Mouse (Mus musculus): ENCODE data around the gene Slc2a6. TPM values are rescaled to one million over a fixed set of nuclear protein-coding genes. Genes with fewer than 3 reads are reported as not detected.

The Slc2a6 gene
- polyA plus RNA-seq, 1 experiment from 2014 or later = 0.51 TPM

DNA sequence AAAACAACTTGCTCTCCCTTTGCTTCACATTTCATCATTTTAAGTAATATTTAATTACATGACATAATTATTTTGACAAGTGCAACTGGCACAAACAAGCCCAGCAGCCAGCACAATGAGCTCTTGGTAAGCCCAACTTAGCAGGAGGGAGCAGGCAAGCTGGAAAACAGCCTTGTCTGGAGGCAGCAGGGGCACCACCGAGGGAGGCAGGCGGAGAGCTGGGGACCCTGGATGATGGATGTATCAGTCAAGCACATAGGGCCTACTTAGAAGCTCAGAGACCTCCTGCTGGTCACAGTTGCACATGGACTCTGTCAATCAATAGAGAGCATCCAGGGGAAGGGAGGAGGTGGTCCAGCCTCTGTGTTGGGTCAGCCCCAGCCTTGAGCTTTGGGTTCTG lies 40.2 kb upstream of the Slc2a6 start:
- ATAC-seq (replicated peaks; ENCODE audit: low FRiP score) (no peak), DNase-seq (ENCODE audit: low spot score) (no peak)
- WGBS = 39% methylated on average over 2 of the region's 2 CpGs
- Histone ChIP-seq H3K4me2 (no peak overlapping the region), H3K9me3 (ENCODE audit: control insufficient read depth, low read length) (no peaks in the 10 kb centered on the region), H3K27me3 (replicated peaks; ENCODE audit: control insufficient read depth, insufficient read depth, low read length) (peaks cover 3% of the 10 kb centered on the region), H3K36me3 (ENCODE audit: control insufficient read depth, insufficient read depth, low read length) (no peaks in the 10 kb centered on the region), H3K4me1 (replicated peaks; ENCODE audit: control insufficient read depth, insufficient read depth, low read length) (no peaks in the 10 kb centered on the region), H3K27ac (ENCODE audit: low read depth, low read length) (no peak overlapping the region), H3K9ac (ENCODE audit: low read depth, low read length) (no peak overlapping the region), H3K4me3 (ENCODE audit: low read depth, low read length) (no peak overlapping the region)

DNA sequence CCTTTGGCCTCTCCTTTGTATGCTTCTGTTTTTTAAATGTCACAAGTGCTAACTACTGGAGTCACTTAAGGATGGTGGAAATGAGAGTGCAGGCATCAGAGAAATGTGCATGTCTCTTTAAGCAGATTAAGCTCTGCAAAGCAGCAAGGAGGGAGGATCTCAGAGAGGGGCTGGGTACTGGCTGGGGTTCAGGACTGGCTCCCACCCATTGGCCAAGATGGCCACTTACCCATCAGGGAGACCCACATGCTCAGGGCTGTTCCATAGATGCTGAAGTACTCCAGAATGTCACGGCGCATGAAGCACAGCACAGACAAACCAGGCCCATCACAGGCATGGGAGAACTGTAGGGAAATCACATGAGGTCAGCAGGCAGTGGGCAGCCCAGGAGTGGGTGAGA lies 39.3 kb upstream of the Slc2a6 start:
- no peak for ATAC-seq (replicated peaks; ENCODE audit: low FRiP score)

DNA sequence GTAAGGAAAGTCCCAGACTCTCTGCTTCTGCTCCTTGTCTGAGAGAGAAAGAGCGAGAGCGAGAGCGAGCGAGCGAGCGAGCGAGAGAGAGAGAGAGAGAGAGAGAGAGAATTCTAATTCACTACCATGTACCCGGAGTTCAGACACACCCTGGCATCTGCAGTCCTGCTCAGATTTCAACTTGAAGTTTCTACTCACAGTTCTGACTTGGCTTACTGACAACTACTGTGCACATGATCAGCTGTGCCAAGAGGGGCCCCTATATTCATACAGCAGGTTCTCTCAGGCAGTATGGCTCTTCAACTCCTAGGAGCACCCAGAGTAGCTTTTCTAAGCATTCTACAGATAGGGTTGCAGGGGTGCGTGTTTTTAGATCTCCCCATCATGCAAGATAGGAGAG lies 31.4 kb upstream of the Slc2a6 start:
- Histone ChIP-seq H3K4me3 (ENCODE audit: low read depth, low read length) (no peak overlapping the region), H3K27me3 (replicated peaks; ENCODE audit: control insufficient read depth, insufficient read depth, low read length) (no peaks in the 10 kb centered on the region), H3K36me3 (ENCODE audit: control insufficient read depth, insufficient read depth, low read length) (no peaks in the 10 kb centered on the region), H3K4me1 (replicated peaks; ENCODE audit: control insufficient read depth, insufficient read depth, low read length) (no peaks in the 10 kb centered on the region; the same call in 1 of the 2 replicates), H3K9me3 (ENCODE audit: control insufficient read depth, low read length) (no peaks in the 10 kb centered on the region), H3K27ac (ENCODE audit: low read depth, low read length) (no peak overlapping the region), H3K4me2 (no peak overlapping the region), H3K9ac (ENCODE audit: low read depth, low read length) (no peak overlapping the region)
- no peak for ATAC-seq (replicated peaks; ENCODE audit: low FRiP score)
- 85% methylated on average over 9 of the region's 9 CpGs for WGBS
- no peak for DNase-seq (ENCODE audit: low spot score)

More for the DNA sequence above, 39.3 kb upstream of the Slc2a6 start:
- H3K9ac ChIP-seq (ENCODE audit: low read depth, low read length) = no peak overlapping the region
- 81% methylated on average over 2 of the region's 2 CpGs for WGBS
- H3K36me3 ChIP-seq (ENCODE audit: control insufficient read depth, insufficient read depth, low read length) = no peaks in the 10 kb centered on the region
- no peak overlapping the region for H3K4me3 ChIP-seq (ENCODE audit: low read depth, low read length)
- H3K9me3 ChIP-seq (ENCODE audit: control insufficient read depth, low read length) = no peaks in the 10 kb centered on the region
- H3K27ac ChIP-seq (ENCODE audit: low read depth, low read length) = no peak overlapping the region
- no peak overlapping the region for H3K4me2 ChIP-seq
- H3K4me1 ChIP-seq (replicated peaks; ENCODE audit: control insufficient read depth, insufficient read depth, low read length) = no peaks in the 10 kb centered on the region
- no peak for DNase-seq (ENCODE audit: low spot score)
- H3K27me3 ChIP-seq (replicated peaks; ENCODE audit: control insufficient read depth, insufficient read depth, low read length) = peaks cover 3% of the 10 kb centered on the region

DNA sequence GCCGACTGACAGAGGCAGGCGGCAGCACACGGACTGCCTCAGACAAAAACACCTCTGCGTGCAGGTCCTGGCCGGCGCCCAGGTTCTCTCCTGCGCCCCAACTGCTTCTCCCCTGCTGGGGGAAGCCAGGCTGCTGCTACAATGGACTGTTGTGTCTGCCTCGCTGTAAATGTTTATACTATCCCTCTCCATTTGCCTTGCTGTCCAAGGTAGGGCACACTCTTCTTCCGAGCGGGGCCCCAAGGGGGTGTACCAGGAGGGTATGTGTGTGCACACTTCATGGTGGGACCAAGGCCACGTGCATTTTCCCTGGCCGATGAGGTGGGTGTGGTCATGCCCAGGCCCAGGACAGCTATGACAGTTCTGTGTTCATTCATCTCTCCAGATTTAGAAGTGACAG lies 31.0 kb upstream of the Slc2a6 start:
- no peak for DNase-seq (ENCODE audit: low spot score)
- Histone ChIP-seq H3K9me3 (ENCODE audit: control insufficient read depth, low read length) (no peaks in the 10 kb centered on the region), H3K4me2 (no peak overlapping the region), H3K4me3 (ENCODE audit: low read depth, low read length) (no peak overlapping the region), H3K9ac (ENCODE audit: low read depth, low read length) (no peak overlapping the region), H3K27ac (ENCODE audit: low read depth, low read length) (no peak overlapping the region), H3K27me3 (replicated peaks; ENCODE audit: control insufficient read depth, insufficient read depth, low read length) (no peaks in the 10 kb centered on the region), H3K4me1 (replicated peaks; ENCODE audit: control insufficient read depth, insufficient read depth, low read length) (no peaks in the 10 kb centered on the region; the same call in 1 of the 2 replicates), H3K36me3 (ENCODE audit: control insufficient read depth, insufficient read depth, low read length) (no peaks in the 10 kb centered on the region)
- ATAC-seq (replicated peaks; ENCODE audit: low FRiP score) = no peak
- 53% methylated on average over 12 of the region's 12 CpGs for WGBS

DNA sequence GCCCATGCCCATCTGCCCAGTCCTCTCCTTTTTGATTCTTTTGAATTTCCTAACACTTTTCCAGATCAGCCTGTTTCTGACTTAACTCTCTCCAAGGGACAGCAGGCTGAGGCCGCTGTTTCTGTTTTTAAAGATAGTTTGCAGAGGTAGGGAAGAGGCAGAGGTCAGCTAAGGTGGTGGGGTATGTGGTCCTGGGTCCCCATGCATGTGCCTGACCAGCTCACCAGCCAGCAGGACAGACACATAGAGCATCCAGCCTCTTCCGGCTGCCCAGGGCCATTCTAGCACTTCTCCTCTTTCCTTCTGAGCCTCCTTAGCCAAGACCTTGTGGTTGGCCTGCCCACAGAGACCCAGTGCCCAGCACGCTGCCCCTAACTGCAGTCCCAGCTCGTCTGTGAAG lies 30.5 kb upstream of the Slc2a6 start:
- Histone ChIP-seq H3K4me2 (no peak overlapping the region), H3K4me3 (ENCODE audit: low read depth, low read length) (no peak overlapping the region), H3K4me1 (replicated peaks; ENCODE audit: control insufficient read depth, insufficient read depth, low read length) (no peaks in the 10 kb centered on the region; the same call in 1 of the 2 replicates), H3K9ac (ENCODE audit: low read depth, low read length) (no peak overlapping the region), H3K9me3 (ENCODE audit: control insufficient read depth, low read length) (no peaks in the 10 kb centered on the region), H3K27ac (ENCODE audit: low read depth, low read length) (no peak overlapping the region), H3K27me3 (replicated peaks; ENCODE audit: control insufficient read depth, insufficient read depth, low read length) (no peaks in the 10 kb centered on the region), H3K36me3 (ENCODE audit: control insufficient read depth, insufficient read depth, low read length) (no peaks in the 10 kb centered on the region)
- ATAC-seq (replicated peaks; ENCODE audit: low FRiP score) = no peak
- no peak for DNase-seq (ENCODE audit: low spot score)
- 48% methylated on average over 4 of the region's 4 CpGs for WGBS

DNA sequence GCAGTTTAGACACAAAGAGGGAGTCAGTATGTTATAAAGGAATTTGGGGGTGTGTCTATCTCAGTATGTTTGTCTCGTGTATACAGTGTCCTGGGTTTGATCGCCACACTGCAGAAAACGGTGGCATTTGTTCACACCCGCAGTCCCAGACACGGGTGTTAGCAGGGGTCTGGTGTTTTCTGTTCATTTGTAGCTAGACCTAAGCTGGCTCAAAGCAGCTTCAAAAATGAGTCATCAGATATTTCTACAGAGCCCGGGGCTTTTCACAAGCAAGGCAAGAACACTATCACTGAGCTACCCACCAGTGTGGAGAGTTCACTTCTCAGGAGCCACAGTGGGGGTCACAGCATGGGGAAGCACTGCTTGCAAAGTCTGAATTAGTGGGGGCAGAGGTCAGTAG lies 21.6 kb upstream of the Slc2a6 start:
- no peak overlapping the region for H3K4me2 ChIP-seq
- no peaks in the 10 kb centered on the region for H3K4me1 ChIP-seq (replicated peaks; ENCODE audit: control insufficient read depth, insufficient read depth, low read length)
- H3K4me3 ChIP-seq (ENCODE audit: low read depth, low read length) = no peak overlapping the region
- no peak for DNase-seq (ENCODE audit: low spot score)
- no peaks in the 10 kb centered on the region for H3K9me3 ChIP-seq (ENCODE audit: control insufficient read depth, low read length)
- H3K27ac ChIP-seq (ENCODE audit: low read depth, low read length) = no peak overlapping the region
- no peaks in the 10 kb centered on the region for H3K36me3 ChIP-seq (ENCODE audit: control insufficient read depth, insufficient read depth, low read length)
- 67% methylated on average over 6 of the region's 6 CpGs for WGBS
- no peak for ATAC-seq (replicated peaks; ENCODE audit: low FRiP score)
- no peaks in the 10 kb centered on the region for H3K27me3 ChIP-seq (replicated peaks; ENCODE audit: control insufficient read depth, insufficient read depth, low read length)
- no peak overlapping the region for H3K9ac ChIP-seq (ENCODE audit: low read depth, low read length)

DNA sequence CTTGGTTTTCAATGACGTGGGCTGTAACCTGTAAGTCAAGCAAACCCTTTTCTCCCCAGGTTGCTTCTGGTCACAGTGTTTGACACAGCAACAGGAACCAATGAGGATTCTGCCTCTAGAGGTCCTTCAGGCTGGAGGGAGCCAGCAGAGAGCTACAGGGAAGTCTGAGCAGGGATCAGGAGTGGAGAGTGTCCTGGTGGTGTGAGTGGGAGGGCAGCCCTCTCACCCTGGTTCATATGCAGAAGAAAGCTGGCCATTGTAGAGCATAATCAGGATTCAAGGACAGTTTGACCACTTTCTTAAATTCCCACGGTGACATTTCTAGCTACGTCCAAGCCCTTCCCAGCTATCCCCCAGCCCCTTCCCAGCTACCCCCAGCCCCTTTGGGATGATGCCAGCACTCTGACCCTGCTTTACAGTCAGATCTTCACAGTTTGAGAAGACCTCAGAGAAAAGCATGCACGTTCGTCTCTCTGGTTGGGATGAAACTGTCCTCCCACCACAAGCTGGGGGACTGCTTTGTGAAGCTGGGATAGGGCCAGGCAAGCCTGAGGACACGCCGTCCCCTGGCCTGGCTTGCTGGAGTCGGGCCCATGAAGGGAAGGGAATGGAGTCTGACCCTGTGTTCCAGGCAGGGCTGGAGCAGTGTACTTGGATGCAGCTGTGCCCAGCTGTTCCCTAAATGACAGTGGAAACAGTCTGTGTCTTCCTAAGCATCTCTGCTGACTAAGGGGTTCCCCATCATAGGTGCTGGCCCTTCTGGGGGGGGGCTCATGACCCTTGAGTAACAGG lies 18.4 kb upstream of the Slc2a6 start:
- no peak for ATAC-seq (replicated peaks; ENCODE audit: low FRiP score)
- no peaks in the 10 kb centered on the region for H3K4me1 ChIP-seq (replicated peaks; ENCODE audit: control insufficient read depth, insufficient read depth, low read length)
- no peak overlapping the region for H3K4me2 ChIP-seq
- 62% methylated on average over 8 of the region's 8 CpGs for WGBS
- no peaks in the 10 kb centered on the region for H3K36me3 ChIP-seq (ENCODE audit: control insufficient read depth, insufficient read depth, low read length)
- DNase-seq (ENCODE audit: low spot score) = no peak
- no peak overlapping the region for H3K27ac ChIP-seq (ENCODE audit: low read depth, low read length)
- H3K4me3 ChIP-seq (ENCODE audit: low read depth, low read length) = no peak overlapping the region
- H3K9ac ChIP-seq (ENCODE audit: low read depth, low read length) = no peak overlapping the region
- H3K27me3 ChIP-seq (replicated peaks; ENCODE audit: control insufficient read depth, insufficient read depth, low read length) = no peaks in the 10 kb centered on the region
- no peaks in the 10 kb centered on the region for H3K9me3 ChIP-seq (ENCODE audit: control insufficient read depth, low read length)

DNA sequence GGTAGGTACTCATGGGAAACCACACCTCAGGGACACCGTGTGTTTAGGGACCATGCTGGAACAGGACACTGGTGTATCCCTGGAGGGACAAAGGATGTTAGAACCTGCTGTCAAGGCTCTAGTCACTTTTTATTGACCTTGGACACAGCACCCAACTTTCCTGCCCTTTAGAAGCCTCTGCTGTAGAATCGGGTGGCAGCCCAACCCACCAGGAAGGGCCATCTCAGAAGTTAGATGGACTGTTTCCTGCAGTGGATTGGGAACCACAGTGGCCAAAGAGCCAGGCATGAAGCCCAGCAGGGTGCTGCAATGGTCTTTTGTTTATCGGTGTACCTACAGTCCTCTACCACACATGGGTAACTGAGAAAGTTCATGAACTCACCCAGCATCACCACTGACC lies 16.8 kb upstream of the Slc2a6 start:
- ATAC-seq (replicated peaks; ENCODE audit: low FRiP score) = no peak
- H3K27ac ChIP-seq (ENCODE audit: low read depth, low read length) = no peak overlapping the region
- no peaks in the 10 kb centered on the region for H3K4me1 ChIP-seq (replicated peaks; ENCODE audit: control insufficient read depth, insufficient read depth, low read length)
- H3K9me3 ChIP-seq (ENCODE audit: control insufficient read depth, low read length) = no peaks in the 10 kb centered on the region
- WGBS = 70% methylated on average over 3 of the region's 3 CpGs
- H3K27me3 ChIP-seq (replicated peaks; ENCODE audit: control insufficient read depth, insufficient read depth, low read length) = no peaks in the 10 kb centered on the region; the same call in 1 of the 2 replicates
- H3K9ac ChIP-seq (ENCODE audit: low read depth, low read length) = no peak overlapping the region
- H3K4me3 ChIP-seq (ENCODE audit: low read depth, low read length) = no peak overlapping the region
- H3K36me3 ChIP-seq (ENCODE audit: control insufficient read depth, insufficient read depth, low read length) = no peaks in the 10 kb centered on the region
- no peak for DNase-seq (ENCODE audit: low spot score)
- H3K4me2 ChIP-seq = no peak overlapping the region

DNA sequence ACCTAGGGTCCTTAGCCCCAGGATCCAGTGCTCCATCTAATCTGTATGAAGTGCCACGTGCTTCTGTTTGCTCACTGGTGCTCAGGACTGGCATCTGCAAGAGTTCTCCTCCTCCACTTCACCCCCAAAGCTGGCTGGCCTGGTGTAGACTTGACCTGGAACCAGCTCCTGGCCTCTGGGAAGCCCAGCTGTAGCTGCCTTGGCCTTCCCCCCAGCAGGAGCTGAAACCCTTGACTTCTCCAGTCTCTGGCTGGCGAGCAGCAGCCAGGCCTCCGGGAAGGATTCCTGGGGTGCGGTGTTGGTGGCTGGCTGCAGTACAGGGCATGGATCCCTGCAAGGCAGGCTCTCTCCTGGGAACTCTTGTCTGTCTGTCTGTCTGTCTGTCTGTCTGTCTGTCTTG lies 16.4 kb upstream of the Slc2a6 start:
- Histone ChIP-seq H3K4me2 (no peak overlapping the region), H3K4me1 (replicated peaks; ENCODE audit: control insufficient read depth, insufficient read depth, low read length) (no peaks in the 10 kb centered on the region), H3K4me3 (ENCODE audit: low read depth, low read length) (no peak overlapping the region), H3K9ac (ENCODE audit: low read depth, low read length) (no peak overlapping the region), H3K9me3 (ENCODE audit: control insufficient read depth, low read length) (no peaks in the 10 kb centered on the region), H3K27me3 (replicated peaks; ENCODE audit: control insufficient read depth, insufficient read depth, low read length) (no peaks in the 10 kb centered on the region; the same call in 1 of the 2 replicates), H3K27ac (ENCODE audit: low read depth, low read length) (no peak overlapping the region), H3K36me3 (ENCODE audit: control insufficient read depth, insufficient read depth, low read length) (no peaks in the 10 kb centered on the region)
- 67% methylated on average over 4 of the region's 4 CpGs for WGBS
- DNase-seq (ENCODE audit: low spot score) = no peak
- ATAC-seq (replicated peaks; ENCODE audit: low FRiP score) = no peak

Measured in liver, embryonic 11.5 days (tissue).